Mouse (Mus musculus) cerebellum, postnatal 4 days (tissue): ENCODE measurements around the gene Tent5b.

ENCODE experiments used
- DNase-seq, 2 experiments: peaks; one replicate each; pipeline ENCODE4 v3.0.0; 2022; ENCODE audit warnings: low spot score in 2 of 2, mixed read lengths in 1 of 2

Gene Tent5b

DNA sequence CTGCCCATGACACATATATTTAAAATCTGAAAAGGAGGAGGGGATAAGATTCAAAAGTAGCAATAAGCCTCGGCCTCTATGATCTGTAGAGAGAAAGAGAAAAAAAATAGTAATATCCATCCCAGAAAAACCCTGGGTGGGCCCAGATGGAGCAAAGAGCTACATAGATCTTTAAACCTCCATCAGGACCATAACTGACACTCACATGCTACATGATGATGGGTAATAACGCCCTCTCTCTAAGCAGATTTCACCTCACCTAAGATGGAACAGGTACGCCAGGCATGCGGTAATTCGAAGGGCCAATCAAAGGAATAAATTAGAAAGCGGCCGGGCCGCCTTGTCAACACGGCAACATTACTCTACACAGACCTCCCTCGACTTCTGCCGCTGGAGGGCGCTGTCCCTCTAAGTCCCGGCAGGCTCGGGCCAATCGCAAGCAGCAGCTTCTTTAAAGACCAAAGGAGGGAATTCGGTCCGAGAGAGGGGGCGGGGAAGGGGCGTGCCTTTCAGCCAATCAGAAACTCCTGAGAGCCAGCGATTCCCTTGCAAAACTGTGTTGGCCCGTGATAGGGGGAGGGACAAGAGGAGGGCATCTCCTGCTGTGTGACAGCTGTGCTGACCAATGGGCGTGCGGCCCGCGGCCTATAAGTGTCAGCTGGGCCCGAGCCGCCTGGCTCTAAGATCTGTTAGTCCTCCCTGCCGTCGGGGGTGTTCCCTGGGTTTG lies at the start of gene Tent5b:
Gene Tent5b, plus strand, starts transcription at position 675 of the 727 bp plus-strand sequence.
- DNase-seq = peak; percentile 94 to 98

DNA sequence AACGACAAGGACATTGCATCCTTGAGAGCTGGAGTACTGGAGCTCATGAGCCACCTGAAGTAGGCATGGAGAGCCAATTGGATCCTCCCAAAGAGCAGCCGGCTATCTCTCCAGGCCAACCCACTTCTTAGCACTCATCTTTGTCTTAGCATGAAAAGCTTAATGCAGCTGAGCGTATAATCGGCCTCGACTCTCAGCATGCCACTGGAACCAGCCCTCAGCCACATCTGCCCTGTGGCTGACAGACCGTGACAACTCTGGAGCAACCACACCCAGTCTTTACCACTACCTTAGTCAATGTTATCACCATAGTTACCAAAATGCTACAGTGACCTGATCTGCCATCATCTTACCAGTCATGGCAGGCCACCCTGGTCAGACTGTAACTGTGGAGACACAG lies 48.4 kb upstream of the Tent5b start:
- no peak for DNase-seq

DNA sequence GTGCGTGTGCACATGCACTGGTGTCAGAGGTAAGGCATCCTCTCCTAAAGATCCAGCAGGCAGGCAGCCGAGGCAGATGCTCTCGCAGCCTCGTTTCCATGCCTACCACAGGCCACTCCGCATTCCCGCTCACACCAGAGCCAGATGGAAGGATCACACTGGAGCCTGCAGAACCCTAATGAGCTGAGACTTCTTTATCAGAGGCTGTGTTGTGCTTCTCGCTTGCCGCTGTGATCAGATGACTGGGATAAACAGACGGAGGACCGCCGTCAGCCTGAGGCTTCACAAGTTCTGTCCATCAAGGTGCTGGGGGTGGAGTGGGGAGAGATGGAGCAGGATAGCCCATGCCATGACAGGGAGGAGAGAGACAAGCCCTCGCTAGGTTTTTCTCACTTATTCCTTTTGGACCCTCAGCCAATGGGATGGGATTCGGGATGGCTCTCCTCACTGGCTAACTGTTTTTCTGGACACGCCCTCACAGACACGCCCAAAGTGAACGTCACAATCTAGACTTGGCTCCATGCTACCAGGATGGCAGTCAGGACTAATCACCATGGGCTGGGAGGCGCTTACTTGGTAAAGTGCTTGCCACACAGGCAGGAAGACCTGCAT lies 47.3 kb upstream of the Tent5b start:
- peak in 1 of 2 experiments; percentile 51 for DNase-seq

DNA sequence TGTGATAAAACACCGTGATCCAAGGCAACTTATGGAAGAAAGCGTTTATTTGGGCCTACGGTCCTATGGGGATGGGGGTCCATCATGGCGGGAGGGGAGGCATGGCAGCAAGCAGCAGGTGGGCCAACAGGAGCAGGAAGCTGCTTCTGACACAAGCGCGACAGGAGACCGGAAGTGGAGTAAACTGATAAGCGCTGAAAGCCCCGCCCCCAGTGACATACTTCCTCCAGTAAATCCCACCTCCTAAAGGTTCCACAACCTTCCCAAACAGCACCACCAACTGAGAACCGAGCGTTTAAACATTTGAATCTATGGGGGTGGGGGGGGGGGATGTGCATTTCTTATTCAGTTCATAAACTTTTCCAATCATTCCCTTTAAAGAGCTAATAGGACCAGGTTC lies 44.0 kb upstream of the Tent5b start:
- no peak for DNase-seq

DNA sequence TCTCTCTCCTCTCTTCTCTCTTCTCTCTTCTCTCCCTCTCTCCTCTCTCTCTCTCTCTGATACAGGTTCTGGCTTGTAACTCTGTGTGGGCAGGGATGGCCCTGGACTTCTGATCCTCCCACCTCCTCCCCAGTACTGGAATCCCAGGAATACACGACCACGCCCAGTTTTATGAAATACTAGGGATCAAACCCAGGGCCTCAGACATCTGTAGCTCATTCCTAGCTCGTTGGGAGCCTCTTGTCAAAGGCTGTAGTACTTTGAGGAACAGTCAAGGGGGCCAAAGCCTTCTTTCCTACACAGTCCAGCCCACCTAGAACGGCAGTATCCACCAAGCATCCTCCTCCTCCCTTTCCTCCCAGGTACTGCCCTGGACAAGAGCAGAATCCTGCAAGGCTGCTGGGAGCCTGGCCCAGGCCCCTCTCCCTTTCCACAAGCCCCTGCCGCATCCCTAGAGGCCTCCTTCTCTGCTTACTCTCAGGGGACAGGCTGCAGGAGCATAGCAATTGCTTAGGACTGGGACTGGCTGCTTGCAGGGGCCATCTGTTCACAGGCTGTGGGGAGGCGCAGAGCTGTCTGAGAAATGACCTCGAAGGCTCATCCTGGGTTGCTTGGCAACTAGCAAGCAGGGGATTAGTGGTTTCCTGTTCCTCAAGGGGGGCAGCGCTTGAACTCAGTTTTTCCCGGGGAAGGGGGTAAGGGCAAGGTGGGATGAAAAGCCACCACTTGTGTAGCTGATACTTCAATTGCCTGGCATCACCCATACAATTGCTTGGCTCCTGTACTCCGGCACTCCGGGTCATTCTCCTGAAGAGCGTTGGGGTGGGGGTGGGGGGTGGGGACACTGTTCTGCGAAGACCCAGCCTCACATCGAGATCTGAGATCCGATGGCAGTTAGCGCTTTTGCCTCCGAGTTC lies 40.2 kb upstream of the Tent5b start:
- DNase-seq = peak in 1 of 2 experiments; percentile 52

- no peak for DNase-seq
These were observed 39.5 kb upstream of the Tent5b start for GRCm38 (mm10) chr4:133440377-133440795.

DNA sequence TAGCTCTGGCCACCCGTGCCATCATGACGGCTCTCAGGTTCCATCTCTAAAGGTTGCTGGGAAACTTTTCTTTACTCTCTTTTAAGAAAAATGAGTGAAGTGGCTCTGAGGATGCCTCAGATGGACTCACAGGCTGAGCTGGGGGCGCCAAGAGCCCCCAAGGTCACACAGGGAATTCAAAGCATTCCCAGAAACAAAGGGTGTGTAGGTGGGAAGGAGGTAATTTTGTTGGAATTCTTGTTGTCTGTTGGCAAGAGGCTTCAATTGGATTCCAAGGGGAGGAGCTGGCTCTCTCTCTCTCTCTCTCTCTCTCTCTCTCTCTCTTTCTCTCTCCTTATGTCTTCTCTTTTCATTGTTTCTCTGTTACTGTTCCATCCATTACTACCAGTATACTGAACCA lies 37.7 kb upstream of the Tent5b start:
- DNase-seq = no peak

GRCm38 (mm10) chr4:133443085-133443484 lies 36.8 kb upstream of the Tent5b start:
- no peak for DNase-seq

DNA sequence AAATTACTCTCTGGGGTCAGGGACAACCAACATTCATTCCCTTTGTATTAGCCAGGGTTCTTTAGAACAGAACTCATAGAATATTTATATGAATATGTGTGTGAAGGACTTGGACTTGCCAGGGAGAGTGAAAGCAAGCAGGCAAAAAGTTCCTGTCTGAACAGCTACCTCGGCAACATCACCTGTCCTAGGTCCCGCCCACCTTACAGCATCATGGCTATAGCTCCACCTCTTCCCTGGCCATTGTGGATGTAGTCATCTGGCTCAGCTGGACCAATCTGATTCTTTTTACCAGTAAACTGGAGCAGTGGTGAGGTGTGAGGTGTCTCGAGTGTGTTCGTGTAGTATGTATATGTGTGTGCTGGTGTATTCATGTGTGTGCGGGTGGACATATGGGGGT lies 34.2 kb upstream of the Tent5b start:
- DNase-seq = no peak

DNA sequence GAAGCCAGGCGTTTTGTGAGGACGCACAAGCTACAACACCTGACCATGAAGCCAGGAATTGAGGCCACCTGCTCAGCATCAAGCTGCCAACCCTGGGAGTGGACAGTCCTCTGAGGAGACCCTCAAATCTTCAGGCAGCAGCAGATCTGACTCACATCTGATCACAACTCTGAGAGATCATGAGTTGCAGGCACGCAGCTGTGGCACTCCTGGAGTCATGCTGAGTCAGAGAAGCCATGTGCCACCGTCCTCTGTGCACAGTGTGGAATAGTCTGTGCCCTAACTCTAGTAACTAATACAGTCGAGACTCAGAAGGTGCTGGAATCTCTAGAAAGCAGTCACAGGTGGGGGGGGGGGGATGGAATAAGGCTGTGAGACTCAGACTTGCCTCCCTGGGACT lies 32.6 kb upstream of the Tent5b start:
- no peak for DNase-seq

GRCm38 (mm10) chr4:133447967-133448366 lies 32.0 kb upstream of the Tent5b start:
- DNase-seq = no peak

- no peak for DNase-seq
These were observed 31.1 kb upstream of the Tent5b start for GRCm38 (mm10) chr4:133448708-133449388.

- peak; percentile 34 to 64 for DNase-seq
These were observed 30.2 kb upstream of the Tent5b start for GRCm38 (mm10) chr4:133449726-133450125.

GRCm38 (mm10) chr4:133451536-133451935 lies 28.4 kb upstream of the Tent5b start:
- DNase-seq = peak; percentile 88 to 92

- no peak for DNase-seq
These were observed 27.5 kb upstream of the Tent5b start for GRCm38 (mm10) chr4:133452433-133452832.

GRCm38 (mm10) chr4:133458044-133458443 lies 21.9 kb upstream of the Tent5b start:
- no peak for DNase-seq

GRCm38 (mm10) chr4:133460006-133460405 lies 19.9 kb upstream of the Tent5b start:
- no peak for DNase-seq

DNA sequence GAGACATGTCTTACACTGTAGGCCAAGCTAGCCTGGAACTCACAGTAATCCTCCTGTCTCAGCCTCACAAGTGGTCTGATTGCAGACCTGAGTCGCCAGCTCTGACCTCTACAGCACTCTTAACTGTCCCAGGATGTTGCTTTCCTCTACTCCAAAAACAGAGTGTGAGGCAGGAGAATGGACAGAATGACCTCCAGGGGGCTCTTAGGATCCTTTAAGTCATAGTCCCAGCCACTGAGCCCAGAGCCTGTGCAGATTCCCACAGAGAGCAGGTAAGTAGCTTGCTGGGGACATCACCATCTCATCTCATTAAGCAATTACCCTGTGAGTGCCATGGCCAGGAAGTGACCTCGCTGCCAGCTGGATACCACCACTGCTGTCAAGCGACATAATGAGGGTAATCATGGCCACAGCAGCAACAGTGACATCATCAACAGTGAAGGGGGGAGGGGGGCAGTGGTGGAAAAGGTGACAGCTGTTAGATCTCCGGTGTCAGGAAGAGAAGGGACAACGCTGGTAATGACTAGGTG lies 19.1 kb upstream of the Tent5b start:
- no peak for DNase-seq

- DNase-seq = no peak
These were observed 18.6 kb upstream of the Tent5b start for GRCm38 (mm10) chr4:133461362-133461761.

GRCm38 (mm10) chr4:133463184-133463583 lies 16.7 kb upstream of the Tent5b start:
- no peak for DNase-seq

GRCm38 (mm10) chr4:133468080-133468479 lies 11.9 kb upstream of the Tent5b start:
- DNase-seq = peak in 1 of 2 experiments; percentile 48
